Mouse (Mus musculus) small intestine, adult 2 months (tissue): ENCODE results near the gene Ubfd1.

Source experiments
- CTCF ChIP-seq: fragments of 200-500 bp; IDR thresholded peaks from 2 replicates; pipeline ENCODE4 v1.5.1; 2012; ENCODE audit warnings: low read depth, mild to moderate bottlenecking, control low read depth, inconsistent platforms, low read length, moderate library complexity, mixed read lengths; ENCODE audit not compliant: insufficient replicate concordance, insufficient read length; ENCODE audit errors: extremely low read depth
- POLR2A ChIP-seq: fragments of 200-500 bp; IDR thresholded peaks from 2 replicates; pipeline ENCODE4 v1.6.1; 2012; ENCODE audit warnings: low read depth, mild to moderate bottlenecking, control low read depth, inconsistent platforms, low read length, moderate library complexity

- TF ChIP-seq POLR2A (no peak), CTCF (no peak)
Measured at GRCm38 (mm10) chr7:122065656-122066055, 1.3 kb upstream of the Ubfd1 start.
